Mouse (Mus musculus): ENCODE measurements around the gene Agk.

GRCm38 (mm10) chr6:40303379-40303778 lies 21.6 kb upstream of the Agk start:
- TF ChIP-seq CTCF (IDR thresholded peaks at IDR 0.05) (peak; percentile 71), EP300 (IDR thresholded peaks at IDR 0.05) (no peak)

All from lung, postnatal 0 days (tissue).